Mouse (Mus musculus): ENCODE measurements around the gene Stxbp6.

GRCm38 (mm10) chr12:44923273-44923672 is 151.2 kb downstream of the Stxbp6 start:
- TF ChIP-seq CTCF (IDR thresholded peaks at IDR 0.05; ENCODE audit: borderline replicate concordance, control insufficient read depth, extremely low read depth, insufficient read depth, low read length, poor library complexity) (no peak), POLR2A (IDR thresholded peaks at IDR 0.05; ENCODE audit: control insufficient read depth, extremely low read depth, insufficient read depth, low read length, poor library complexity) (no peak)

All from thymus, adult 2 months (tissue).